8 mouse cellular contexts compared by ENCODE assay signal in the genomic region with DNA sequence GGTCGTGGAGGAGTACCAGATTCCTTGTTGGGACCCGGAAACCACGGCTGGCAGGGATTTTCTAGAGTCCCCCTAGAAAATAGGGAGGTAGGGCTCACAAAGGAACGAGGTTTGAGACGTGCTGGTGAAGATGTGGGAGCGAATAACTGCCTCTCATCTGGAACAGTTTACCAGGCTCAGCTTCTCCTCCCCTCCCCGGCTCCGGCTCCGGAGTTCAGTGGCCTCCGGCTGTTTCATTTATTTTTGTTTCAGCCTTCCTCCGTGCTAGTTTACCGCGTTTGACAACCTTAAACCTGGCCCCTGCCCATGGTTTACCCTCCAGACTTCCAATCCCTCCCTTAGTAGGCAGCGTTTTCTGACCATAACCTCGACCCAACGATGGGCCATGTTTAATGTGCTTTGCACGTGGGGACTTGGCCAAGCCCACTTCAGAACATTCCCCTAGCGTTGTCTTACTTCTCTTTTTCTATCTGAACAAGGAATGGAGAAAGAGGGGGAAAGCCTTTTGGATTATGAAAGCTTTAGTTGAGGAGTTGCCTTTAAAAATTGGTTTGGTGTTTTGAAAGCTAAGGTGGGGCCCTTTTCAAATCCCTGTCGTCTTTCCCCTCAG. TPM values are rescaled to one million over a fixed set of nuclear protein-coding genes. Genes with fewer than 3 reads are reported as not detected.
A peak's percentile ranks its signal among the peaks of the same experiment; 100 is the strongest.
DNase-seq lines count a peak whose midpoint lies in the region; ATAC-seq and TF ChIP-seq lines count a peak whose summit lies in the region.

No protein-coding gene starts in this region.

- peaks cover 0 to 2% of the 10 kb centered on the region in 2 experiments; a peak in 1 of 4 replicates for H3K4me1 ChIP-seq in ES-E14 (ENCODE audit: control insufficient read depth in 2 of 2, insufficient read depth in 2 of 2, low read length in 2 of 2, poor library complexity in 1 of 2)
- H3K4me1 ChIP-seq in forebrain, embryonic 13.5 days = peaks cover 35% of the 10 kb centered on the region
- H3K4me1 ChIP-seq in intestine, embryonic 14.5 days (replicated peaks; ENCODE audit: control insufficient read depth, insufficient read depth, low read length) = peaks cover 17% of the 10 kb centered on the region
- H3K4me1 ChIP-seq in liver, postnatal 0 days (ENCODE audit: insufficient read depth) = peaks cover 5% of the 10 kb centered on the region
- peaks cover 19% of the 10 kb centered on the region for H3K4me1 ChIP-seq in stomach, embryonic 16.5 days (ENCODE audit: control insufficient read depth, insufficient read depth, low read length)

- no peak for TF ChIP-seq CTCF in liver, postnatal 0 days (IDR thresholded peaks at IDR 0.05; ENCODE audit: low read depth)

- H3K36me3 ChIP-seq in ES-E14 (ENCODE audit: control insufficient read depth, insufficient read depth, low read length, poor library complexity, severe bottlenecking) = no peaks in the 10 kb centered on the region
- H3K36me3 ChIP-seq in forebrain, embryonic 13.5 days (ENCODE audit: poor library complexity, severe bottlenecking) = no peaks in the 10 kb centered on the region
- no peaks in the 10 kb centered on the region for H3K36me3 ChIP-seq in intestine, embryonic 14.5 days (ENCODE audit: control insufficient read depth, insufficient read depth, low read length)
- H3K36me3 ChIP-seq in liver, postnatal 0 days (replicated peaks; ENCODE audit: insufficient read depth, low read length) = no peaks in the 10 kb centered on the region
- no peaks in the 10 kb centered on the region for H3K36me3 ChIP-seq in stomach, embryonic 16.5 days (ENCODE audit: control insufficient read depth, insufficient read depth, low read length)

- H3K27ac ChIP-seq in ES-E14 (ENCODE audit: insufficient read depth, low read depth, low read length, poor library complexity, severe bottlenecking) = no peak overlapping the region
- H3K27ac ChIP-seq in forebrain, embryonic 13.5 days = peak overlapping the region; percentile 74; the same call in 1 of the 2 replicates
- H3K27ac ChIP-seq in intestine, embryonic 14.5 days (ENCODE audit: low read depth) = peak overlapping the region; percentile 52
- no peak overlapping the region for H3K27ac ChIP-seq in liver, postnatal 0 days (ENCODE audit: low read depth)
- peak overlapping the region; percentile 84 for H3K27ac ChIP-seq in stomach, embryonic 16.5 days (ENCODE audit: low read length)

- no peaks in the 10 kb centered on the region for H3K9me3 ChIP-seq in ES-E14 (ENCODE audit: control insufficient read depth, insufficient read depth, low read depth, low read length)
- no peaks in the 10 kb centered on the region for H3K9me3 ChIP-seq in forebrain, embryonic 13.5 days (replicated peaks)
- no peaks in the 10 kb centered on the region for H3K9me3 ChIP-seq in intestine, embryonic 14.5 days (ENCODE audit: control insufficient read depth, low read length)
- H3K9me3 ChIP-seq in liver, postnatal 0 days (ENCODE audit: low read length) = no peaks in the 10 kb centered on the region
- H3K9me3 ChIP-seq in stomach, embryonic 16.5 days (replicated peaks; ENCODE audit: control insufficient read depth, low read length) = no peaks in the 10 kb centered on the region

- peak overlapping the region; percentile 92 for H3K4me2 ChIP-seq in forebrain, embryonic 13.5 days
- peak overlapping the region; percentile 90 for H3K4me2 ChIP-seq in intestine, embryonic 14.5 days (ENCODE audit: low read length)
- peak overlapping the region; percentile 81 for H3K4me2 ChIP-seq in liver, postnatal 0 days (ENCODE audit: low read depth, low read length)
- H3K4me2 ChIP-seq in stomach, embryonic 16.5 days (ENCODE audit: low read depth, low read length) = peak overlapping the region; percentile 97

- peaks cover 12% of the 10 kb centered on the region; the same call in 1 of the 2 replicates for H3K27me3 ChIP-seq in forebrain, embryonic 13.5 days
- no peaks in the 10 kb centered on the region for H3K27me3 ChIP-seq in intestine, embryonic 14.5 days (replicated peaks; ENCODE audit: control insufficient read depth, insufficient read depth, low read length)
- H3K27me3 ChIP-seq in liver, postnatal 0 days (ENCODE audit: insufficient read depth, low read length) = peaks cover 22% of the 10 kb centered on the region
- H3K27me3 ChIP-seq in stomach, embryonic 16.5 days (ENCODE audit: control insufficient read depth, insufficient read depth, low read length) = no peaks in the 10 kb centered on the region

- H3K9ac ChIP-seq in ES-E14 (ENCODE audit: insufficient read depth, low read depth, low read length, poor library complexity, severe bottlenecking) = 0 out of 2 replicates have a peak overlapping the region, but pooled peaks have one; percentile 11
- H3K9ac ChIP-seq in forebrain, embryonic 13.5 days = peak overlapping the region; percentile 94
- H3K9ac ChIP-seq in intestine, embryonic 14.5 days (ENCODE audit: low read length) = peak overlapping the region; percentile 72
- H3K9ac ChIP-seq in liver, postnatal 0 days (replicated peaks) = peak overlapping the region; percentile 65
- peak overlapping the region; percentile 95 for H3K9ac ChIP-seq in stomach, embryonic 16.5 days (ENCODE audit: low read length)

- no peak for ATAC-seq in forebrain, embryonic 13.5 days
- no peak for ATAC-seq in intestine, embryonic 14.5 days (replicated peaks; ENCODE audit: low FRiP score, low TSS enrichment, low read depth)
- ATAC-seq in liver, postnatal 0 days = no peak
- no peak for ATAC-seq in stomach, embryonic 16.5 days (ENCODE audit: insufficient read depth, low FRiP score)

- in situ Hi-C loops in ES-E14 (cut with MboI; ENCODE audit: low sequenced_read_pairs in 2 of 2, unreplicated experiment in 2 of 2) = no loop called here

- peak; percentile 44 for DNase-seq in adrenal gland, adult 2 months
- DNase-seq in adrenal gland, adult 8-10 months = no peak
- DNase-seq in ES-E14 (ENCODE audit: low read depth, low spot score) = no peak
- DNase-seq in intestine, embryonic 14.5 days (ENCODE audit: low spot score) = peak; percentile 76
- DNase-seq in liver, postnatal 0 days = no peak
- DNase-seq in cerebellum, adult 9-11 months = no peak

- WGBS in forebrain, embryonic 13.5 days = 2% methylated on average over 19 of the region's 19 CpGs
- 1% methylated on average over 19 of the region's 19 CpGs for WGBS in intestine, embryonic 14.5 days
- 3% methylated on average over 19 of the region's 19 CpGs for WGBS in liver, postnatal 0 days (ENCODE audit: insufficient replicate concordance)
- WGBS in stomach, embryonic 16.5 days = under 1% methylated on average over 19 of the region's 19 CpGs

- H3K4me3 ChIP-seq in ES-E14 (ENCODE audit: insufficient read depth in 1 of 2, low read depth in 1 of 2, low read length in 2 of 2, poor library complexity in 1 of 2, severe bottlenecking in 1 of 2) = peak overlapping the region; percentile 69 to 82
- H3K4me3 ChIP-seq in forebrain, embryonic 13.5 days = peak overlapping the region; percentile 86
- peak overlapping the region; percentile 73 for H3K4me3 ChIP-seq in intestine, embryonic 14.5 days (ENCODE audit: low read depth, low read length)
- H3K4me3 ChIP-seq in liver, postnatal 0 days (ENCODE audit: low read depth, low read length) = peak overlapping the region; percentile 68
- peak overlapping the region; percentile 79 for H3K4me3 ChIP-seq in stomach, embryonic 16.5 days (replicated peaks; ENCODE audit: low read length)

- no peak for TF ChIP-seq EP300 in liver, postnatal 0 days (IDR thresholded peaks at IDR 0.05; ENCODE audit: low read depth)

TF ChIP-seq in ES-E14, 5 proteins besides CTCF, POLR2A, EP300 and RAD21:
- no peak for TF ChIP-seq ZNF384 (IDR thresholded peaks at IDR 0.05; ENCODE audit: low read depth, low read length)
- no peak for TF ChIP-seq ZC3H11A (IDR thresholded peaks at IDR 0.05; ENCODE audit: borderline replicate concordance, low read depth, low read length)
- TF ChIP-seq MAFK (IDR thresholded peaks at IDR 0.05; ENCODE audit: insufficient read depth, low read depth, low read length) = no peak
- TF ChIP-seq HCFC1 (IDR thresholded peaks at IDR 0.05; ENCODE audit: borderline replicate concordance, insufficient read depth, low read length) = no peak
- TF ChIP-seq CHD2 (IDR thresholded peaks at IDR 0.05; ENCODE audit: low read depth, low read length) = no peak
TF ChIP-seq in ES-E14: peak in this region for 0.

RNA-seq across cellular contexts. Expression of gene Farp1, which starts 1.7 kb away (rescaled TPM):
- total RNA-seq in adrenal gland, adult 2 months (2021) = 10 to 100 TPM; 18.0 to 24.0 TPM
- 7.4 and 10.9 TPM in 2 replicates for polyA plus RNA-seq in adrenal gland, adult 2 months (2012; rRNA removed)
- 10 to 100 TPM; 15.5 to 24.1 (median 21.4) TPM for total RNA-seq in adrenal gland, adult 8-10 months (2022)
- total RNA-seq in ES-E14 (2012; rRNA removed) = 8.4 and 8.6 TPM in 2 replicates
- polyA plus RNA-seq in forebrain, embryonic 13.5 days (2015; fragmentation: Nextera tagmentation; extraction: Ambion mirVana) = 15.9 and 17.7 TPM in 2 replicates
- 25.9 and 26.1 TPM in 2 replicates for polyA plus RNA-seq in intestine, embryonic 14.5 days (2014; fragmentation: Nextera tagmentation; extraction: Ambion mirVana)
- 2.0 and 2.3 TPM in 2 replicates for polyA plus RNA-seq in liver, postnatal 0 days (2015; fragmentation: Nextera tagmentation; extraction: Ambion mirVana)
- polyA plus RNA-seq in stomach, embryonic 16.5 days (2015; fragmentation: Nextera tagmentation; extraction: Ambion mirVana) = 14.5 and 15.2 TPM in 2 replicates

Comparison
In these comparisons a context has a peak if more than half of its experiments do, and no peak if none do; other contexts are left out.
1. DNase-seq: peak in adrenal gland, adult 2 months (single experiment) and intestine, embryonic 14.5 days (single experiment); none in adrenal gland, adult 8-10 months (single experiment), ES-E14 (single experiment), liver, postnatal 0 days (single experiment) and cerebellum, adult 9-11 months (single experiment).
2. H3K27ac ChIP-seq: peak in forebrain, embryonic 13.5 days (single experiment), intestine, embryonic 14.5 days (single experiment) and stomach, embryonic 16.5 days (single experiment); none in ES-E14 (single experiment) and liver, postnatal 0 days (single experiment).
3. H3K9ac ChIP-seq: peak in every context shown above with its lines; median percentile 95 in stomach, embryonic 16.5 days; 94 in forebrain, embryonic 13.5 days; 72 in intestine, embryonic 14.5 days; 65 in liver, postnatal 0 days; 11 in ES-E14.
4. Peak in every context shown above with its lines, with median percentiles within 50 percentile points of each other: H3K4me3 ChIP-seq and H3K4me2 ChIP-seq.